Mouse (Mus musculus): ENCODE results near the gene Hnrnpa2b1.

DNA sequence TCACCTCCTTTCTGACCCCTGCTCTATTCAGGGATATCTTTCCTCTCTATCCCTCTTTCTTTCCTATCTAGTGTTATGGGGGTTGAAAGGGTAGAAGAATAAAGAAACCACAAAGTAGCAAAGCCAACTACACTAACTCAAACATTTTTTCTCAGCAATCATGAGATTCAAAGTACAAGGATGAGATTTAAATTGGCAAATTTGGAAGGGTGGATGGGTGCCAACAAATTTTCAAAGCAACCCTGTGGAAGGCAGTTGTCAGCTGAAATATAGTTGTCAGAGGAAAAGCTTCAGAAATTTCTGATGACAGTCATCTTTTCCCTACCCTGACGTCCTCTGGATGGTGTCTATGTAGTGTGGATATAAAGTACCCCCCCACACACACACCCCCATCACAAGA lies 53.3 kb downstream of the Hnrnpa2b1 start:
- TF ChIP-seq CTCF (IDR thresholded peaks at IDR 0.05; ENCODE audit: extremely low read depth, insufficient read length, insufficient replicate concordance, low read depth, low read length) (no peak), POLR2A (IDR thresholded peaks at IDR 0.05; ENCODE audit: low read depth, low read length) (no peak)

All from small intestine, adult 2 months (tissue).